Mouse (Mus musculus) embryonic fibroblast, embryonic 13.5 days (primary cell): ENCODE measurements around the gene Lysmd3.

ENCODE experiments used
- CTCF ChIP-seq: IDR thresholded peaks from 2 replicates; pipeline ENCODE4 v1.5.1; 2011; ENCODE audit warnings: mild to moderate bottlenecking, control low read depth, low read length, moderate library complexity, borderline replicate concordance; ENCODE audit not compliant: insufficient read depth
- POLR2A ChIP-seq: IDR thresholded peaks from 2 replicates; pipeline ENCODE4 v1.6.1; 2011; ENCODE audit warnings: low read depth, mild to moderate bottlenecking, control low read depth, low read length, moderate library complexity

GRCm38 (mm10) chr13:81683107-81683506, 25.6 kb downstream of the Lysmd3 start:
- no peak for TF ChIP-seq POLR2A
- TF ChIP-seq CTCF = no peak
